Mouse (Mus musculus): Measurements from ENCODE around the gene Ckap4.
A peak's percentile ranks its signal among the peaks of the same experiment; 100 is the strongest.

The Ckap4 gene

DNA sequence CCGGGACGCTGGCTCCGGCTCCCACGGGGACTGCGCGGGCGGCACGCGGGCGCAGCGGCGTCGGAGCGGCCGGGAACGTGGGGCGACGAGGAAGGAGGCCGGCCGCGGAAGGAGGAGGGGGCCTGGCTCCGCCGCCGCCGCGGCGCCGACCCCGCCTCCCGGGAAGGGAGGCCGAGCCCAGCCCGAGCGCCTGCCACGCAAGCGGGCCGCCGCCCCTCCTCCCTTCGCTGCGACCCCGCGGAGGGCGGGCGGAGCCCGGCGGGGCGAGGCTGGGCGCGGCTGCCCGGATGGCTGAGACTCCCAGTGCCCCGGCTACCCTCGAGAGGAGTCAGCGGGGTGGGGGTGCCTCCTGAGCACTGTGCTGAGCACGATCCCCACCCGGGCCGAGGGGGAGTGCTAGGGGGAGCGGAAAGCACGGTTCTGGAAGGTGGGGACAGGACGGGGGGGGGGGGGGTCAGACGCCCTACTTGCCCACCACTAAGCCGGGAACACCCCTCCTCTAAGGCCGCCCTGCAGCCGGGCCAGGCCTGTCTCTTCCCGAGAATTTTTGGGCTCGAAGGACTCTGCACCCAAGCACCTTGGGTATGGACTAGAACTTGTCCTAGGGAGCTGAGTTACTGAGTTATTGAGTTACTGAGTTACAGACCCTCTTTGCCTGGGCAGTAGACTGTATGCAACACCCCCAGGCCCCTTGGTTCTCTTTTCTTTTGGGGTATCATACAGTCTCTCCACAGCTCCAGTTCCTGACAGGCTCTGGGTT lies at the start of gene Ckap4:
TSS of gene Ckap4 (minus strand) at position 151 of the 760 bp plus-strand sequence.
- DNase-seq = peak; percentile 87

DNA sequence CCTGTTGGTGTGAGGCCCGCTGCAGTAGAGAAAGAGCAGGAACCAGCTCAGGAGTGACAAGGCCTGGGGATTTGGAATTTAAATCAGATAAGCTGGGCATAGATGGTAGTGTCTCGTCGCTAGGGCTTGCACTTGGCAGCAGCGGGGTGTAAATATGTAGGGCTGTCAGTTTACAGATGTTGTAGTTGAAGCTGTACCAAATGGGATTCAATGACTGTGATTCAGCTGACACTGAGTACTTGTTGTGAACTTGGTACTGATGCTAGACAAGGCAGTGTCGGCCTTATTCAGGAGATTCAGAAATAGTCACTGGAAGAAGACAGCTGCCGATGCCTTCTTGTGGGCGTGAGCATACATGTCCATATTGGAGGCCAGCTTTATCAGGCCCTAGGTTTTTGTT lies 48.4 kb upstream of the Ckap4 start:
- DNase-seq = no peak

DNA sequence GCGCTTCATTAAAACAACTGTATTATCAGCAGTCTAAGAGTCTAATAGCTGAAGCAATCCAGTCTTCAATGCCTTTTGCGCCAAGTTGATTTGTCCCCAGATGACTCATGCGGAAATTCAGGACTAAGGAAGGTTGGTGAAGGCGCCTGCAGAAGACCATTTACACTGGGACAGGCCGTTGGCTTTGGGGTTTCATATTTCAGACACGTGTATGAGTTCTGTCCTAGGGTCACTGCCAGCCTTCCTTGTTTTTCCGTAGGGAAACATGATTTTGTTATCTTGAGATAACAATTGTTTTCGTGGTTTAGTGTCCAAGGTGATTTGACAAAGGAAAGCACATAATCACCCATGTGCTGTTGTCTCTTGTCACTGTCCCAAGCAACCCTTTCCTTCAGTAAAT lies 47.3 kb upstream of the Ckap4 start:
- DNase-seq = no peak

DNA sequence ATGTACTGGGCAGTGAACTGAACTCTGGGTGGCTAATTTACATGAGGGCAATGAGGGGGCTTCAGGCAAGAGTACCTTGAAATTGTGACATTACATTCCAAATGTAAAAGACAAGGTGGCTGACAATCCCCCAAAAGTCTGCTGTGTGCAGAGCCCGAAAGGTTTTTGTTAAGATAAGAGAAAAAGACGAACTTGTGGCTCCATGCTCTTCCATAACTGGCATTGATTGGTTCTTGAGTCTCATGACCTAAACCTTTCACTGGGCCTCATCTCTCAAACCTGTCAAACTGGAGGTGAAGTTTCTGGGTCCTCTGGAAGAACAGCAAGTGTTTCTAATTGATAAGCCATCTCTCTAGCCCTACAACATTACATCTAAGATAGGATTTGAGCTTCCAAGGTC lies 45.7 kb upstream of the Ckap4 start:
- DNase-seq = no peak

DNA sequence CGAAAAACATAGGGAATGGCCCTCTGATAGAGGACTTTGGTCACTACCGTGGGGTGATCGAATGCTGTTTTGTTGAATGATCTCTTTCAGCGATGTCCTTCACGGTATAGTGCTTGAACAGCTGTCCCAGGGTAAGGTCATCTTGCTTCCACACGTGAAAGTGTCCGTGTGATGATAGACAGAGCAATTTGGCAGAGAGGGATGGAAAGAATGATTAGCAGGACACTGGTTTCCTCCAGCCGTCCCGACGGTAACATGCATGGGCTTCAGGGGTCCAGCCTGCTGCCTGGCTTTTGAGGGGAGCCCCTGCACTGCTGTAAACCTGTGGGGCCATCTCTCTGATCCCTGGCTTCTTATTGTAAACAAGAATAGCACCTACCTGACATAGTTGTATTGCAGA lies 44.9 kb upstream of the Ckap4 start:
- no peak for DNase-seq

DNA sequence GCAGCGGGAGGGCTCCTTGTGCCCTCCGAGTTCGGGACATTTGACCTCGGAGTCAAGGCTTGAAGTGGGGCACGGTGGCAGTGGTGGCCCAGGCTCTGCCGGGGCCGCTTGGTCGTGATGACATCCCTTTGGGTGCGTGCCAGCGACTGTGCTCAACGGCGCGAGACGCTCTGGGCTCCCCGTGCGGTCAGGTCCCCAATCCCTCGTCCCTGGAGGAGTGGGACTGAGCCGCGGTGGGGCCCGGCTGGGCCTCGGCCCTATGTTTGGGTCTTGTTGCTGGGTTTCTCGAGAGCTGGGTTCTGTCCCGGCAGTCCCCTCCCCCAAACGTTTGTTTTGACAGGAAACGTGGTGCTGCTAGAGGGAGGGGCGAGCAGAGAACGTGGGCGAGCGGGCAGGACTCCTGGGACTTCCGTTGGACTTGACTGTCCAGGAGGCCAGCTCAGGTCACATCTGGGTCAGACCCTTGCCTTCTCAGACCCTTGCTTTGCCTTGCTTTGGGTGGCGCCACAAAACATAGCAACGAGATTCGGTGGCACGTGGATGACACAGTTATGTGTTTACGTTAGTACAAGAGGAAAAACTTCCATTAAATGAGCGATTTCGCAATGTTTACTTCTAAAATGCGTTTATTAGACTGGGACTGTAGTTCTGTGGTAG lies 43.3 kb upstream of the Ckap4 start:
- DNase-seq = peak; percentile 88

DNA sequence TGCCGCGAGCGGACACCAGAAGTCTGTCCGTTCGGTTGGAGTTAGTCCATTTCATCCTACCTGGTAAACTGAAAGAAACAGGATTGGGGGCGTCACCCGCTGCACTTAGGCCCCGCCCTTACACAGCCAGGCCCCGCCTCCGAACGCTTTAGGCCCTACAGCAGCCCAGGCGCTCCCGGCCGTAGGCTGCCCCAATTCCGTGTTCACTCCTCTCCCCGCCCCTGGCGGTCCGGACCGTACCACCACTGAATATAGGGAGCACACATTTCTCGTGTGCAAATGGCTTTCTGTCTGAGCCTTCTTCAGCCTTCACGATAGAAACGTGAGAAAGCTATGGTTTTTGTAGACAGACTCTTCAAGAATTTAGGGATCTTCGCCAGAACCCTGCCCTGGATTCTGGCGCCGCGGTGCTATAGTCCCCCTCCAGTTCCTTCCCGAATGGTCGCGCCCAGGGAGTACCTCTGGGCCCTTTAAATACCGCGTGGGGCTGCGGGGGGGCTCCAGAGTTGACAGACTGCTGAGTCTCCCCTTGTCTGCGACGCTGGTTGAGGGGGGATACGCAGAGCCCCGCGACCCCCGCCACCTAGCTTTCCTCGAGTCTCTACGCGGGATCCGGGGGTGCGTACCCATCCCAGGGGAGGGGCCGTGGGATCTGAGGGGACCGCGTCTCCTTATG lies 42.7 kb upstream of the Ckap4 start, which contains the start of gene Tcp11l2:
TSS of gene Tcp11l2 (plus strand) at position 232 of the 676 bp plus-strand sequence.
- DNase-seq = peak; percentile 97

DNA sequence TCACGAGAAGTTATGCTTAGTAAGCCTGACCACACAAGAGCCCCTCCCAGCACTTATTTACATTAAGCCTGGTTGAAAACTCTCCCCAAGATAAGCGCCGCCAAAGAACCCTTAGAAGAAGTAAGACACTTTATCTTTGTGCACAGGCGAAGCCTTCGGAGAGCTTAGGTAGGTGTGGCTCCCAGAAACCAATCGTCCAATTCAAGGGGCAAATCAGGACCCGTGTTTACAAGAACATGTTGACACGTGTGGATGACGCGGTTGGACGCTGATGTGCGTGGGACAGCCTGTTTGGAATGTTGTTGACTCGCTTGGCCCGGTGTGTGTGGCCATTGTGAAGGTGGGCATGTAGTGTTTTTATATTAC lies 42.1 kb upstream of the Ckap4 start:
- DNase-seq = no peak

DNA sequence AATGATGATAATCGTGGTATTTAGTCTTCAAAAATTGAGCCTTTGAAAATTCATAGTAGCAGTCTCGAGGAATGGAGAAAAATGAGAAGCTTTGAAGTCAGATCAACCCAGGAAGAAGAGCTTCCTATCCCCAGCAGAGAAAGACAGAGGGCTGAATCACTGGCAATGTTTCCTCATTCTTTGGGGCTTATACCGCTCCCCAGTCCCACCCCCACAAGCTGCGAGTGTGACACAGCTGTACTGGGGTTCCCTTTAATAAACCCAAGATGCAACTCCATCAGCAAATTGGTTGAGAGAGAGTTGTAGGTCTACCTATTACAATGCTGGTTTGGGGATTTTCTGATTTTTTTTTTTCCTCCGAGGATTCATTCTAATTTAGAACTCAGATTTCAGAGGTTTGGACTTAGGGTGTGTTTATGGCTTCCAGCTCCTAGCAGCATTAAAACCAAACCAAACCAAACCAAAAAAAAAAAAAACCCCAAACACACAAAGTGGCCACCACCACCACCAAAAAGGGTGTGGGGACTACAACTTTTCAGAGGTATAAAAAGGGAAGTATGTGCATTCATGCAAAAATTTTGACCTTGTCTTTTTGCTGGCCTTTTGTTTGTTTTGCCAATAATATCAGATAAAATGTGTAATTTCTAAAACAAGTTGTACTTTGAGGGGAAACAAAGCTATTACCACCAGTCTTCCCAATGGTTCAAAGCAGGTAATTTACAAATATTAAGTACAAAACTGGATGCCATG lies 40.0 kb upstream of the Ckap4 start:
- DNase-seq = no peak

DNA sequence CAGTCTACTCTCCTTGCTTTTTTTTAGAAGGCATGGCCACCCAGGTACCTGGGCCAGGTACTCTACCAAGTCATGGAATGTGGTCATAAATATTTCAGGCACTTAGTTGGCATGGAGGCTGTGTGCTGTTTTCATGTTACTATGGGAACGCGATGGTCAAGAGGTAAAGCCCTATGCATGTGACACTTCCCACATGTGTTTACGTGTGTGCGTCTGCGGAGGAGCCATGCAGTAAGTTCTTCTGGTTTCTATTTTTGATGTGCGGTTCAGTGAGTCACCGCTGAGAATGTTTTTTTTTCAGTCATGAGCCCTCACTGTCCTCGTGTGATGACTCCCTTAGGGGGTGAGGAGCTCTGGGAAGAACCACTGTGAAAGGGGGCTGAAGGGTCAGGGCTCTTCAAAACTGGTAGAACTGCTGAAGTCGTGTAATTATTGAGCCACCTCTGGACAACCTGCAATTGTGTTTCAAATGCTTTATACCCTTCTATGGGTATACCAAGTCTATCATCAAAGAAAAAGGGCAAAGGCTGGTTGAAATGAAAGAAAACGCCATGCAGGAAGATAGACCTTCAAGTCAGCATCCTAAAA lies 37.3 kb upstream of the Ckap4 start:
- no peak for DNase-seq

DNA sequence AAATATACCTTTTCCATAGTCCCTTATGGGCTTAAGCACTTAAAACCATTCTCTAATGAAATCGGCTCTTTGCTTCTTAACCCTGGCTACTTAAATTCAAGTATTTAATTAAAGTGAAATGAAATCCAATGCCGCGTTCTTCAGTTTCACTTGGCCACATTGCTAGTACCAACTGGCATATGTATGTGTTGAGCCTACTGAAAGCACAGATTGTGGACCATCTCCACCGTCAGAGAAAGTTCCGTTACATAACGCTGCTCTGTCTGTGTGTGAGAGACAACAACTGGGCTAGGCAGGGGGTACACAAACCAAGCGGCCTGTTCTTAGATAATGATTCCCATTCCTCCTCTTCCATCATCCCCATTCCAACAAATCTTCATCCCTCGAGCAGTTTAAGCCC lies 30.6 kb upstream of the Ckap4 start:
- no peak for DNase-seq

DNA sequence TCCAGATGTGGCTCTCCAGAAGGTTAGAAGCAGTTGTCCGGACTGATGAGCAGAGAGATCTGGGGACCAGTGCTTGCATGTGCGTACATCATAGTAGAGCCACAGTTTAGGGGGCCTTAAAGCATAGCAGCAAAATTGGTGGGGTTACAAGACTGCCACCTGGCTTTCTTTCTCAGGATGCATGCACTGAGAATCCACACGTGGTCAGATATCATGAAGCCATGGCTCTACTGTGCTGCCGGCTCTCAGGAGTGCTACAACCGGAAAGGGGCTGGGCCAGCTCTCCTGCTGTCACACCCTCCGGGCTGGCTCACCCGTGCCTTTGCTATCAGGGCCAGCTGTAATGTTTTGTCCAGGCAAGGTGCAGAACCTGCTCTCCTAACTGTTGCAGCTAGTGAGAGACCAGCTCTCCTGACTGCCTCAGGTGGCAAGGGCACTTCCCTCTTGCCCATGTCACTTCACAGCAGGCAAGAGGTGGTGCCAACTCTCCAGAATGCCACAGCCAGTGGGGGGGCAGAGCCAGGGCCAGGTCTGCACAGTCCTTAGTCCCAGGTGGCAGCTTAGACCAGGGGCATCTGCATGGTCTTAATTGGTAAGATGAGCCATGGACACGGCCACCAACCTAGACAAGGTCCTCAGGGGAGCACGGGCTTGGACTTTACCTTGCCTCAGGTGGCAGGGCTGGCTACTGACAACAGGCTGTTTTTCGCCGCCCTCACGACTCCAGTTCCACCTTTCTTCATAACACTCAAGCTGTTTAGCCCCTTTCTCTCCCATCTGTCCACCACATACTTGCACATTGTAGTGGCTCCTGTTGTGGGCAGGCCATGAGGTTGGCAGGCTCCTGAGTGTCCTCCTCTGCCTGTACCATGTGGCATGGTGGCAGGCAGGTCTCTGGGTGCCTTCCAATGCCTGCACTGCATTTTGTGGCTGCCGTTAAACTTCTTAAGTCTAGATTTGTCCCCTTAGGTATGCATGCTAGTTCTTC lies 29.0 kb upstream of the Ckap4 start:
- DNase-seq = peak; percentile 18

DNA sequence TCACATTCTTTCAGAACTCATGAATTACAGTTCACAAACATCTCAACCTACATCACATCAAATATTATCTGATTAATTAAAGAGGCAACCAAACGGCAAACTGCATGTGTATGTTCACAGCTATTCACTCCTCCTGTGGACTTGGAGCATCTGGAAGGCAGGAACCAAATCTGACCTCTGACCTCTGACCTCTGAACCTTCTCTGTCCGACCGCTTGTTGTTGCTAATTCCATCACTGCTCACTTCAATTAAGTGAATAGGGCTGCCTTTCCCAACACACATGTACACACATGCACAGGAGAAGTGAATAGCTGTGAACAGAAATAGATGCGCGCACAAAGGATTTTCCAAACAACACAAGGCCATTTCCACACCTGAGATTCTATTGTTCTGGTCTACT lies 28.3 kb upstream of the Ckap4 start:
- DNase-seq = no peak

DNA sequence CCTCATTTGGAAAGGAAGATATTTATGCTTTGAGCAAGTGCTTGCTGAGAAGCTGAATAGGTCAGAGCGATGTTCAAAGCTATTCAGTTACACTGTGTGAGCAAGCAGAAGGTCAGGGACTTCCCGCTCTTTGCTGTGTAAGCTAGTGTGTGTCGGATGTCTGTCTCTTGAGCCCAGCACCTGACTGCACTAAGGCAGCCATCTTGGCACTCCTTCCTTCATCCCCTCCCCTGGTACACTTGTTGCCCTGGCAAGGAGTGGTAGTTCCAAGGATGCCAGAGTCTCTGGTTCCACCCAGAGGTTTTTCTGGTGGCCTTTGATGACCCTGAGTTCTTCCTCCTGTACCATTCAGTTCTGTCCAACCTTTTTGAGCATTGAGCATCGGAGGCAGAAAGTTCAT lies 26.1 kb upstream of the Ckap4 start:
- no peak for DNase-seq

DNA sequence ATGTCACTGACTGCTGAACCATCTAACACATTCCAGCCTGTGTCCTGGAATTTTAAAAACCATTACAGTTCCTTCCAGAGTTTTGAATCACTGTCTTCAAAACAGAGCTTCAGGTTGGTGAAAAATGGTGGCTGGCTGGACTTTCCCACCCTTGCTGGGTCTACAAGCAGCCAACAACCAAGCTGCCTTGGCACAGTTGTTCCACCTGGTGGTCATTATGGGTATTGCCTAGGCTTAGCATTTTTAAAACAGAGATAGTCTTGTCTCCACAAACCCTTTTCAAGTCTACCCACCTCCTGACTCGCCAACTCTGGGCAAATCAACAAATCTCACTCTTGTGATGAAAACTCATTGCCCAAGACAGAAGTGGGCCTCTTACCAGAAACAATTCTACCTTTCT lies 24.6 kb upstream of the Ckap4 start:
- DNase-seq = no peak

DNA sequence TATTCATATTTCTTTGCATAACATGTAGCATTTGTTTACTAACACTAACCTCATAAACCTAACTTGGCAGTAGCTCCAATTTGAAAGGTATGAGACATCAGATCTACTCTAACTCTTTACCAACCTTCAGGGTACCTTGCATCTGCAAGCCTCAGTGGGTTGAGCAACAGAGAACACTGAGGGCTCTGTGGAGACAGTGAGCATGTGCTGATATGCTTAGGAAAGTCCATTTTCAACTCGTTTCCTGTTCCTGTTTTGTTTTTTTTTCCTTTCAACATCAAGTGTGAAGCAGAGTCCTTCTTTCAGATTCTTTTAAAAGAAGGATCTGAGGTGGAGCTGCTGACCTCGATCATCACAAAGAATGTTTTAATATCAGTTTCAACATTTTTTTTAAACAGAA lies 22.3 kb upstream of the Ckap4 start:
- DNase-seq = no peak

DNA sequence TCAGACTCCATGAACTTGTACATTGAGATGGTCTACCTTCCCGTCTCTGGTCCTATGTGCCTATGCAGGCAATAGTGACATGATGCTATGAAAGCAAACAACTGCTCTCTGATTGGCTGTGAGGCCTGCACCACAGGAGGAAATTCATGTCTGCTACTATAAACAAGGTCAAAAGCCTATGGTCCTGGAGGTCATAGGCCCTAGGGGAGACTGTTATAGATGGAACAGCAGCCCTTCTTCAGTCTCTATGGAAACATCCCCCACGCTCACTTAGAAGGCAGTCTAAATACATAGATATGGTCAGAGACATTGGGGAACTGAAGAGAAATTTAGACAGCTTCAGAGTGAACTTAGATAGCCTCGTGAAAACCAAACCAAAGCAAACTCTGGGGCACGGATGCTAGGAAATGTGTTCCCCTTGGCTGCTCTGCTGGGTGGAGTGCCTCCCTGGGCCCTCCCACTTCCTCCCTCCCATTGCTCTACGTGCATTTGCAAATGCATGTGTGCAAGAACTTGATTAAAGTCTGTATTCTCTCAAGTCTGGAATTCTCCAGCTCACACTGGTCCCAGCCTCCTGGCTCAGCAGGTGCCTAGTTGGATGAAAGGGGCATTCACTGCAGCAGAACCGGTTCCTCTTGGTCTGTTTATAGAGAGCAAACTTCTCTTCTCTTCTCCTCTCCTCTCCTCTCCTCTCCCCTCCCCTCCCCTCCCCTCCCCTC lies 20.6 kb upstream of the Ckap4 start:
- DNase-seq = peak; percentile 62

DNA sequence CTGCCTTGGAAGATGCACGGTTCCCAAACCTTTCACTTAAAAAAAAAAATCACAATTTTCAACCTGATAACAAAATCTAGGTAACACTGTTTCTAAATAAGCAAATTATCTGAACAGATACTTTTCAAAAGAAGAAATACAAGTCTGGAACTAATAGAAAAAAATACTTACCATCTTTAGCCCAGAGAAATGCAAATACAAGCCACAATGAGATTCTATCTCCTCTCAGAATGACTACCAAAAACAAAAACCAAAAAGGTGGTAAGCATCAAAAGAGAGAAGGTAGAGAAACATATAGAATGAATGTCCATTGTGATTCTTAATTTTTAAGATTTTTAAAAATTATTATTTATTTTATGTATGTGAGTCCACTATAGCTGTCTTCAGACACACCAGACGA lies 18.6 kb upstream of the Ckap4 start:
- no peak for DNase-seq

DNA sequence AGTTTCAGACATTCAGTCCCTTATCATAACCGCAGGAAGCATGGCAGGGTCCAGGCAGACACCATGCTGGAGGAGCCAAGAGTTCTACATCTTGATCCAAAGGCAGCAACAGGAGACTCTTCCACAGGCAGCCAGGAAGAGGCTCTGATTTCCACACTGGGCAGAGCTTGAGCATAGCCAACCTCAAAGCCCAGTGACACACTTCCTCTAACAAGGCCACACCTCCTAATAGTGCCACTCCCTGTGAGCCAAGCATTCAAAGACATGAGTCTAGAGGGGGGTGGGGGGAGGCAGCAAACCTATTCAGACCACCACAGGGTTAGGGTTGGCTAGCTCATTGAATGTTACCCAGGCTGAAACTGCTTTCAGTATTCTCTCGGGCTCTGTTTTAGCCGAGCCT lies 18.0 kb upstream of the Ckap4 start:
- no peak for DNase-seq

DNA sequence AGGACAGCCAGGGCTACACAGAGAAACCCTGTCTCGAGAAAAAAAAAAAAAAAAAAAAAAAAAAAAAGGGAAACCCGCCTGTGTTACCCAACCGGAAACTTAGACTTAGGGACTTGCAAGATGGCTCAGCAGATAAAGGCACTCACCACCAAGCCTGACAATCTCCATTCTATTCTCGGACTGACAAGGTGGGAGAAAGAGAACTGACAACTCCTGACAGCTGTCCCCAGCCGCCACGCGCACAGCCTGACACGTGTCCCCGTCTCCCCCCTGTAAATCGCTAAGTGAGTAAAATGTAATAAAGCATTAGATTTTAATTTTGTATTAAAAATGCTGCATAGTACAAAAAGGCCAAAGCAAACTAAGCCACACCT lies 16.0 kb upstream of the Ckap4 start:
- DNase-seq = no peak
